Mouse (Mus musculus): ENCODE results near the gene Pex10. TPM values are rescaled to one million over a fixed set of nuclear protein-coding genes. Genes with fewer than 3 reads are reported as not detected.

Pex10 gene
- polyA plus RNA-seq, 1 experiment from 2014 or later: 21.4 TPM

GRCm38 (mm10) chr4:155034787-155035186 lies 32.0 kb upstream of the Pex10 start:
- 0 out of 2 replicates have a peak overlapping the region, but pooled peaks have one; percentile 45 for H3K27ac ChIP-seq
- no peak overlapping the region for H3K4me3 ChIP-seq
- 61% methylated on average over 13 of the region's 13 CpGs for WGBS
- DNase-seq (ENCODE audit: low spot score): no peak
- H3K36me3 ChIP-seq: no peaks in the 10 kb centered on the region
- H3K9me3 ChIP-seq: no peaks in the 10 kb centered on the region
- peaks cover 63% of the 10 kb centered on the region for H3K4me1 ChIP-seq (replicated peaks)
- peaks cover 82% of the 10 kb centered on the region for H3K27me3 ChIP-seq (ENCODE audit: insufficient read depth, poor library complexity, severe bottlenecking)

- Histone ChIP-seq H3K27ac (peak overlapping the region; percentile 80), H3K9me3 (no peaks in the 10 kb centered on the region), H3K4me1 (replicated peaks) (peaks cover 50% of the 10 kb centered on the region), H3K27me3 (ENCODE audit: insufficient read depth, poor library complexity, severe bottlenecking) (peaks cover 87% of the 10 kb centered on the region), H3K4me3 (no peak overlapping the region), H3K36me3 (no peaks in the 10 kb centered on the region)
- 20% methylated on average over 9 of the region's 9 CpGs for WGBS
- peak; percentile 43 for DNase-seq (ENCODE audit: low spot score)
Measured at GRCm38 (mm10) chr4:155040197-155040596, 26.6 kb upstream of the Pex10 start.

- DNase-seq (ENCODE audit: low spot score): no peak
- H3K4me3 ChIP-seq: no peak overlapping the region
- peak overlapping the region; percentile 80 for H3K27ac ChIP-seq
- 57% methylated on average over 6 of the region's 6 CpGs for WGBS
- H3K4me1 ChIP-seq (replicated peaks): peaks cover 48% of the 10 kb centered on the region
- H3K36me3 ChIP-seq: no peaks in the 10 kb centered on the region
- H3K9me3 ChIP-seq: no peaks in the 10 kb centered on the region
- peaks cover 87% of the 10 kb centered on the region for H3K27me3 ChIP-seq (ENCODE audit: insufficient read depth, poor library complexity, severe bottlenecking)
Measured at GRCm38 (mm10) chr4:155040696-155041095, 26.1 kb upstream of the Pex10 start.

GRCm38 (mm10) chr4:155042606-155043288 lies 24.1 kb upstream of the Pex10 start:
- Histone ChIP-seq H3K36me3 (no peaks in the 10 kb centered on the region), H3K27me3 (ENCODE audit: insufficient read depth, poor library complexity, severe bottlenecking) (peaks cover 80% of the 10 kb centered on the region), H3K9me3 (no peaks in the 10 kb centered on the region), H3K4me1 (replicated peaks) (peaks cover 40% of the 10 kb centered on the region), H3K27ac (peak overlapping the region; percentile 67), H3K4me3 (peak overlapping the region; percentile 61)
- no peak for DNase-seq (ENCODE audit: low spot score)
- WGBS: 1% methylated on average over 65 of the region's 65 CpGs

GRCm38 (mm10) chr4:155043289-155043625 lies 23.6 kb upstream of the Pex10 start:
- peak overlapping the region; percentile 61 for H3K4me3 ChIP-seq
- no peaks in the 10 kb centered on the region for H3K36me3 ChIP-seq
- H3K4me1 ChIP-seq (replicated peaks): peaks cover 38% of the 10 kb centered on the region
- no peaks in the 10 kb centered on the region for H3K9me3 ChIP-seq
- H3K27ac ChIP-seq: peak overlapping the region; percentile 67
- H3K27me3 ChIP-seq (ENCODE audit: insufficient read depth, poor library complexity, severe bottlenecking): peaks cover 77% of the 10 kb centered on the region
- 3% methylated on average over 25 of the region's 25 CpGs for WGBS
- no peak for DNase-seq (ENCODE audit: low spot score)

GRCm38 (mm10) chr4:155046636-155047035 lies 20.2 kb upstream of the Pex10 start:
- Histone ChIP-seq H3K4me3 (no peak overlapping the region), H3K9me3 (no peaks in the 10 kb centered on the region), H3K4me1 (replicated peaks) (peaks cover 17% of the 10 kb centered on the region), H3K36me3 (no peaks in the 10 kb centered on the region), H3K27ac (no peak overlapping the region), H3K27me3 (ENCODE audit: insufficient read depth, poor library complexity, severe bottlenecking) (peaks cover 55% of the 10 kb centered on the region)
- 87% methylated on average over 14 of the region's 14 CpGs for whole genome bisulfite sequencing
- no peak for DNase-seq (ENCODE audit: low spot score)

GRCm38 (mm10) chr4:155050116-155050515 lies 16.7 kb upstream of the Pex10 start:
- DNase-seq (ENCODE audit: low spot score): no peak
- 86% methylated on average over 7 of the region's 7 CpGs for WGBS
- no peaks in the 10 kb centered on the region for H3K9me3 ChIP-seq
- no peak overlapping the region for H3K27ac ChIP-seq
- H3K36me3 ChIP-seq: no peaks in the 10 kb centered on the region
- no peak overlapping the region for H3K4me3 ChIP-seq
- H3K27me3 ChIP-seq (ENCODE audit: insufficient read depth, poor library complexity, severe bottlenecking): peaks cover 20% of the 10 kb centered on the region
- H3K4me1 ChIP-seq (replicated peaks): 0 out of 2 replicates have a peak, but pooled peaks cover 6% of the 10 kb centered on the region

- Histone ChIP-seq H3K4me1 (replicated peaks) (peaks cover 43% of the 10 kb centered on the region), H3K27ac (peak within 1 kb of the TSS; percentile 64), H3K36me3 (no peaks in the 10 kb centered on the region), H3K9me3 (no peaks in the 10 kb centered on the region), H3K27me3 (ENCODE audit: insufficient read depth, poor library complexity, severe bottlenecking) (peaks cover 18% of the 10 kb centered on the region), H3K4me3 (no peak within 1 kb of the TSS)
- WGBS: 71% methylated on average over 10 of the region's 10 CpGs
- DNase-seq (ENCODE audit: low spot score): no peak
Measured at GRCm38 (mm10) chr4:155056724-155057123, 10.1 kb upstream of the Pex10 start, which contains the start of gene Plch2. Gene Plch2 (minus strand): TSS chr4:155056784.

- Histone ChIP-seq H3K27ac (0 out of 2 replicates have a peak overlapping the region, but pooled peaks have one; percentile 50), H3K36me3 (no peaks in the 10 kb centered on the region)
Measured at GRCm38 (mm10) chr4:155058325-155058724, 8.5 kb upstream of the Pex10 start.

GRCm38 (mm10) chr4:155063895-155064294 lies 2.9 kb upstream of the Pex10 start:
- no peak overlapping the region for H3K4me3 ChIP-seq
- no peak for DNase-seq (ENCODE audit: low spot score)
- peaks cover 3% of the 10 kb centered on the region; the same call in 1 of the 2 replicates for H3K27me3 ChIP-seq (ENCODE audit: insufficient read depth, poor library complexity, severe bottlenecking)
- peaks cover 64% of the 10 kb centered on the region for H3K4me1 ChIP-seq (replicated peaks)
- H3K36me3 ChIP-seq: peaks cover 6% of the 10 kb centered on the region
- WGBS: 36% methylated on average over 3 of the region's 3 CpGs
- H3K27ac ChIP-seq: peak overlapping the region; percentile 71
- H3K9me3 ChIP-seq: no peaks in the 10 kb centered on the region

More at GRCm38 (mm10) chr4:155058325-155058724, 8.5 kb upstream of the Pex10 start:
- Histone ChIP-seq H3K4me3 (no peak overlapping the region), H3K27me3 (ENCODE audit: insufficient read depth, poor library complexity, severe bottlenecking) (peaks cover 18% of the 10 kb centered on the region), H3K9me3 (no peaks in the 10 kb centered on the region), H3K4me1 (replicated peaks) (peaks cover 49% of the 10 kb centered on the region)
- 46% methylated on average over 10 of the region's 10 CpGs for WGBS
- DNase-seq (ENCODE audit: low spot score): no peak

- no peak for DNase-seq (ENCODE audit: low spot score)
- Histone ChIP-seq H3K36me3 (peaks cover 12% of the 10 kb centered on the region), H3K9me3 (no peaks in the 10 kb centered on the region), H3K4me3 (no peak overlapping the region), H3K27me3 (ENCODE audit: insufficient read depth, poor library complexity, severe bottlenecking) (peaks cover 3% of the 10 kb centered on the region; the same call in 1 of the 2 replicates), H3K27ac (peak overlapping the region; percentile 71), H3K4me1 (replicated peaks) (peaks cover 60% of the 10 kb centered on the region)
- WGBS: 65% methylated on average over 2 of the region's 2 CpGs
Measured at GRCm38 (mm10) chr4:155064474-155064873, 2.3 kb upstream of the Pex10 start.

GRCm38 (mm10) chr4:155065970-155066833 lies 614 bp upstream of the Pex10 start:
- H3K27me3 ChIP-seq (ENCODE audit: insufficient read depth, poor library complexity, severe bottlenecking): peaks cover 3% of the 10 kb centered on the region; the same call in 1 of the 2 replicates
- DNase-seq (ENCODE audit: low spot score): peak; percentile 94
- H3K4me1 ChIP-seq (replicated peaks): peaks cover 54% of the 10 kb centered on the region
- H3K9me3 ChIP-seq: no peaks in the 10 kb centered on the region
- WGBS: 5% methylated on average over 15 of the region's 15 CpGs
- H3K4me3 ChIP-seq: peak overlapping the region; percentile 79
- peak overlapping the region; percentile 90 for H3K27ac ChIP-seq
- H3K36me3 ChIP-seq: peaks cover 29% of the 10 kb centered on the region

Measured in hindbrain, embryonic 10.5 days (tissue).